ENCODE assay signal across 13 mouse cellular contexts in the genomic region with DNA sequence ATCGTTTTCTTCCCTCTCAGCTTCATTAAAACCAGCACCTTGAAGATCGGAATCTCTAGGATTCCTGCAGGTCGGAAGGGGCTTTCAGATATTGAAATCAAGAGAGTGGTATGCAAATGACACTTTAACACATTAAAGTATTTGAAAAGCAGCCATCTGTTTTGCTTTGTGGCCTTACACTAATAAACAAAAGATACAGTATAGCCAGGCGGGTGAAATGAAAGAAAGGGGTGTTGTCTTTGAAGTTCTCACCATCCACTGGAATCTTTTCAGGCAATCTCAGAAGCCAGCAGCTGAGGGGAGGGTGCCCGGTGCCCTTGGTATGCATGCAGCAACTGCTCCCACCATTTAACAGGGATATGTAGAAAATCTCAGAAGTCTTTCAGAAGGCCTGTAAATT. TPM values are rescaled to one million over a fixed set of nuclear protein-coding genes. Genes with fewer than 3 reads are reported as not detected.
"Had no signal": no experiment of that assay in that cellular context is flagged by ENCODE, and none has a peak within 500 bp of the region (broad histone marks: within the 10 kb centered on the region; RNA-seq: fewer than 3 reads in every experiment).

No protein-coding gene starts in this region.

- H3K9me3 ChIP-seq: limb, embryonic 13.5 days had no signal

- H3K9ac ChIP-seq: limb, embryonic 13.5 days; liver, embryonic 14.5 days had no signal

- H3K4me2 ChIP-seq: limb, embryonic 13.5 days had no signal

- H3K4me3 ChIP-seq: left cerebral cortex, adult 2 months; limb, embryonic 13.5 days had no signal

- H3K36me3 ChIP-seq: limb, embryonic 13.5 days had no signal

- H3K27ac ChIP-seq: left cerebral cortex, adult 2 months; limb, embryonic 13.5 days; liver, embryonic 14.5 days; stomach, postnatal 0 days had no signal

- DNase-seq: kidney, adult 18-20 months; kidney, postnatal 25 days; lung, adult 18-20 months; midbrain, embryonic 14.5 days; thymus, postnatal 4 days had no signal

RNA-seq across cellular contexts. Expression of a gene that starts 4.1 kb away (rescaled TPM):
- total RNA-seq: layer of hippocampus, postnatal 25 days; left cerebral cortex, adult 2 months; left cerebral cortex, postnatal 14 days; liver, adult 2 months; megakaryocyte-erythroid progenitor cell, adult 5-6 weeks had no signal

RNA-seq across cellular contexts. Expression of a gene that starts 10.6 kb away (rescaled TPM):
- total RNA-seq: layer of hippocampus, postnatal 25 days; left cerebral cortex, adult 2 months; left cerebral cortex, postnatal 14 days had no signal

RNA-seq across cellular contexts. Expression of a gene that starts 23.3 kb away (rescaled TPM):
- total RNA-seq: layer of hippocampus, postnatal 25 days; left cerebral cortex, adult 2 months; left cerebral cortex, postnatal 14 days; megakaryocyte-erythroid progenitor cell, adult 5-6 weeks had no signal
- polyA plus RNA-seq: midbrain, embryonic 14.5 days had no signal

RNA-seq across cellular contexts. Expression of a gene that starts 37.5 kb away (rescaled TPM):
- total RNA-seq: layer of hippocampus, postnatal 25 days; left cerebral cortex, adult 2 months; left cerebral cortex, postnatal 14 days had no signal
- polyA plus RNA-seq: midbrain, embryonic 14.5 days had no signal

RNA-seq across cellular contexts. Expression of a gene that starts 50.3 kb away (rescaled TPM):
- total RNA-seq: layer of hippocampus, postnatal 25 days; left cerebral cortex, adult 2 months; left cerebral cortex, postnatal 14 days had no signal
- polyA plus RNA-seq: midbrain, embryonic 14.5 days had no signal
